Mouse (Mus musculus) brain, embryonic 14.5 days (tissue): ENCODE data around the gene Dgki.

Experiments used
- CTCF ChIP-seq: fragments of 200-500 bp; IDR thresholded peaks from 2 replicates; pipeline ENCODE4 v1.5.1; 2012; ENCODE audit warnings: inconsistent platforms, mild to moderate bottlenecking, moderate library complexity, borderline replicate concordance; ENCODE audit not compliant: insufficient read depth, insufficient read length; ENCODE audit errors: extremely low read depth
- POLR2A ChIP-seq: fragments of 200-500 bp; IDR thresholded peaks from 2 replicates; pipeline ENCODE4 v1.6.1; 2012; ENCODE audit warnings: mild to moderate bottlenecking, inconsistent platforms, borderline replicate concordance; ENCODE audit not compliant: poor library complexity, insufficient read depth, insufficient read length, severe bottlenecking; ENCODE audit errors: extremely low read depth

DNA sequence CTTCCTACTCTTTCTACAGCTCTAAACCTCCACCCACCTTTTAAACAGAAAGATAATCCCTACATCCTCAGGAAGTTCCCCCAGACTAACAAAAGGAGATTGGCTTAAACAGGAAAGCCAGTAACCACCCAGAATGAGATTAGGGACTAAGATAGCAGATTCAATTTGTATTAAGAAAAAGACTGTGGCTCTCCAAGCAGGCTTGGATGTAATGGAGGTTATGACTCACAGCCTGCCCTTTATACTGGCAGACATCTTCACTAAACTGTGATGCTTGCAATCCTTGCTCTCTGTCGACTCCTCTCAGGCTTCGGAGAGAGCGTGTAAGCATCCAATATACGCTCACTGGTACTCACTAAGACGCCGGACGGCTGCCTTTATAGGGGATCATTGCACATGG is 236.7 kb downstream of the Dgki start:
- TF ChIP-seq POLR2A = no peak
- no peak for TF ChIP-seq CTCF
